Mouse (Mus musculus) stomach, embryonic 14.5 days (tissue): ENCODE data around the gene C7. TPM values are rescaled to one million over a fixed set of nuclear protein-coding genes. Genes with fewer than 3 reads are reported as not detected.

Experiments
- ATAC-seq: fragments of 200-750 bp; cut with Nextera tagmentation; 2 replicates; pipeline ENCODE4 v1.8.0; 2017; ENCODE audit warnings: low read depth, moderate TSS enrichment; ENCODE audit not compliant: insufficient number of reproducible peaks, insufficient read depth, low FRiP score
- H3K27ac ChIP-seq: fragments of 300-500 bp; sonication (generic); 2 replicates; pipeline ENCODE4 v1.5.1; 2014; ENCODE audit warnings: mild to moderate bottlenecking, low read length, moderate library complexity, mixed read lengths
- H3K27me3 ChIP-seq: fragments of 300-500 bp; sonication (generic); 2 replicates; pipeline ENCODE4 v1.6.1; 2014; ENCODE audit warnings: low read length, control low read depth, mixed read lengths; ENCODE audit not compliant: control insufficient read depth, insufficient read depth
- H3K36me3 ChIP-seq: fragments of 300-500 bp; sonication (generic); 2 replicates; pipeline ENCODE4 v1.6.1; 2014; ENCODE audit warnings: mild to moderate bottlenecking, control low read depth, low read length, moderate library complexity, mixed read lengths; ENCODE audit not compliant: control insufficient read depth, insufficient read depth
- H3K4me1 ChIP-seq: fragments of 300-500 bp; sonication (generic); 2 replicates; pipeline ENCODE4 v1.6.1; 2014; ENCODE audit warnings: low read length, control low read depth, mixed read lengths; ENCODE audit not compliant: control insufficient read depth, insufficient read depth
- H3K4me2 ChIP-seq: fragments of 300-500 bp; sonication (generic); replicated peaks from 2 replicates; pipeline ENCODE4 v1.6.1; 2014; ENCODE audit warnings: low read depth, low read length, control low read depth
- H3K4me3 ChIP-seq: fragments of 300-500 bp; sonication (generic); 2 replicates; pipeline ENCODE4 v1.5.1; 2014; ENCODE audit warnings: low read depth, low read length, control low read depth
- H3K9ac ChIP-seq: fragments of 300-500 bp; sonication (generic); replicated peaks from 2 replicates; pipeline ENCODE4 v1.6.1; 2014; ENCODE audit warnings: low read depth, mild to moderate bottlenecking, control low read depth, low read length, moderate library complexity, mixed read lengths
- H3K9me3 ChIP-seq: fragments of 300-500 bp; sonication (generic); 2 replicates; pipeline ENCODE4 v1.6.1; 2016; ENCODE audit warnings: low read depth, low read length, control low read depth; ENCODE audit not compliant: control insufficient read depth
- WGBS: fragments of 180-500 bp; shearing (Covaris S2); extraction: QIAGEN DNeasy Blood & Tissue Kit; methylation state at CpG from one replicate; pipeline ENCODE4 v1.1.7; 2014; 5-methylcytosine and 5-hydroxymethylcytosine counted together
- polyA plus RNA-seq: library from polyadenylated mRNA; unstranded; fragments of >200 nt; fragmentation: Nextera tagmentation; extraction: Ambion mirVana; gene quantifications from 2 replicates; pipeline ENCODE4 v1.2.1, GENCODE M21; 2014

C7 gene
- polyA plus RNA-seq, 1 experiment from 2014 or later, result not detected

DNA sequence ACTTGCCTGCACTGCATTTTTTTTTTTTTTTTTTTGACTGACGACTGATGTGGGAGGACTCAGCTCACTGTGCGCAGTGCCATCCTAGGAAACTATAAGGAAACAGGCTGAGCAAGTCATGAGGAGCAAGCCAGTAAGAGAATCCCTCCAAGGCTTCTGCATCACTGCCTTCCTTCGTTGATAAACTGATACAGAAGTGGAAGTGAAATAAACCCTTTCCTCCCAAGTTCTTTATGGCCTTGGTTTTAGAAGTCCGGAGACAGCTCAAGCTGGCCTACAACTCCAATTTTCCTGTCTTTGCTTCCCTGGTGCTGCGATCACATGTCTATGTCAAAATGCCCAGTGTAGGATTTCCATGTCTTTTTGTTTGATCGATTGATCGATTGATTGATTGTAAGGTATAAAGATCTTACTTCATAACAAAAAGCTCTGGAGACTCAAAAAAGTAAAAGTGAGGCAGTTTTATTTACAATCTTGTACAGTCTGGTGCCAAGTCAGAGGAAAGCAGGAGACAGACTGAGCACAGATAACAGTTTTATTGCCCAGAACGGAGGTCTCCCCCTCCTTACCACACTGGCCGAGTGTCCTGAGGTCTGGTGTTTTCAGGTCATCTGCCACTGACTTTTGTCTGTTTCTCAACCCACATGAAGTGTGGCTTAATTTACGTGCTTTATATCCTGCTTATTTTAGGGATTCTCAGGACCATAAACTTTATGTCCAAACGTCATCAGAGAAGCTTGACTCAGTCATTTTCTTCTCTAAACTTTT is 32.2 kb upstream of the C7 start:
- Histone ChIP-seq H3K27me3 (no peaks in the 10 kb centered on the region), H3K36me3 (no peaks in the 10 kb centered on the region), H3K9ac (no peak overlapping the region), H3K4me3 (no peak overlapping the region), H3K4me2 (no peak overlapping the region), H3K27ac (no peak overlapping the region), H3K9me3 (no peaks in the 10 kb centered on the region), H3K4me1 (no peaks in the 10 kb centered on the region)
- ATAC-seq, result no peak
- WGBS, result 75% methylated on average over 11 of the region's 11 CpGs

DNA sequence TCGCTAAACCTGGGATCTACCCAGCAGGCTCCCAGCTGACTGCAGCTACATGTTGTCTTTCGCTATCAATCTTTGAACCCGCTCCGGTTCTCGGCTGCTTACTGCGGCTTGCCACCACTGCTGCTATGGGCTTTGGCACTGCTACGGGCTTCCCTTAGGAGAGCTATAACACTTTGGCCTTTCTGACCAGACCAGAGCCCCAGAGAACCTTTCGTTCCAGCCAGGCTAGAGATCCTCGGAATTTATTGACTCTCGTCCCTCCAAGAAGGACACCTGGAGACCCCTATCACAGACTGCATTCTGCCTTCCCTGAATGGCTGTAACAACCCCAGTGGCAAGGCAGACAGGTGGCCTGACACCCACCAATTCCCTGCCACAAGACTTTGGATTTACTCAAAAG is 26.6 kb upstream of the C7 start:
- Histone ChIP-seq H3K4me1 (0 out of 2 replicates have a peak, but pooled peaks cover 2% of the 10 kb centered on the region), H3K36me3 (no peaks in the 10 kb centered on the region), H3K27me3 (no peaks in the 10 kb centered on the region), H3K4me2 (no peak overlapping the region), H3K9me3 (no peaks in the 10 kb centered on the region), H3K4me3 (no peak overlapping the region), H3K9ac (no peak overlapping the region), H3K27ac (no peak overlapping the region)
- WGBS, result 93% methylated on average over 10 of the region's 10 CpGs
- no peak for ATAC-seq

DNA sequence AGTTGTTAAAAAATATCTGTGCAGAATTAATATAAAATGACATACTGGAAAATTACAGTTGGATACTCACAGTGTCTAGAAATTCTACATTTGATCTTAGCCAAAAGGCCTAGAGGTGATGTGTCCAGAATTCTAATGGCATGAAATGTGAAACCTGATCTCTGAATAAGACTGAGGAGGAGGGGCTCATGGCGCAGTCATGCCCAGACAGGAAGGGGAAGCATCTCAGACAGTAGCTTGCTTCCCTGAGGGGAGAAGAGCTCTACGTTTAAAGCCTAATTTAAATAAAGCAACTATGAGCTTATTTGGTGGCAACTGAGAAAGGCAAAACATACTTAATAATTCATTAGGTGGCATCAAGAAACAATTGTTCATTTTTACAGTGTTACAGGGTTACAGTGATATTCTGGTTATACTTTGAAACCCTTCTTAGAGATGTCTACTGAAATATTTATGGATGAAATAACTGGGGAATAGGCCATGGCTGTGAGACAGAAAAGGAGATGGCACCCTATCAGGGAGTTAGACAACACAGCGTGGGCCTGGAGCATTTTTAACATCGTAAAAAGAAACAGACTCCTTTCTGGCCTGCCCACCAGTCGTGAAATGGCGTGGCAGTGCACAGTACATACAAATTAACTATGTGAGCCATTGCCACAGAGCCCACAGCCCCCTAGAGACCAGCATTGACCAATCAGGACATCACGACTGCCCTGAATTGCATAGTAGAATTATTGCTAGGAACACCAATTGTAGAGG is 25.5 kb upstream of the C7 start:
- WGBS, result 71% methylated on average over 7 of the region's 7 CpGs
- ATAC-seq, result no peak
- no peaks in the 10 kb centered on the region for H3K9me3 ChIP-seq
- no peaks in the 10 kb centered on the region for H3K27me3 ChIP-seq
- no peak overlapping the region for H3K9ac ChIP-seq
- H3K27ac ChIP-seq, result no peak overlapping the region
- 0 out of 2 replicates have a peak, but pooled peaks cover 2% of the 10 kb centered on the region for H3K4me1 ChIP-seq
- no peaks in the 10 kb centered on the region for H3K36me3 ChIP-seq
- no peak overlapping the region for H3K4me2 ChIP-seq
- no peak overlapping the region for H3K4me3 ChIP-seq

DNA sequence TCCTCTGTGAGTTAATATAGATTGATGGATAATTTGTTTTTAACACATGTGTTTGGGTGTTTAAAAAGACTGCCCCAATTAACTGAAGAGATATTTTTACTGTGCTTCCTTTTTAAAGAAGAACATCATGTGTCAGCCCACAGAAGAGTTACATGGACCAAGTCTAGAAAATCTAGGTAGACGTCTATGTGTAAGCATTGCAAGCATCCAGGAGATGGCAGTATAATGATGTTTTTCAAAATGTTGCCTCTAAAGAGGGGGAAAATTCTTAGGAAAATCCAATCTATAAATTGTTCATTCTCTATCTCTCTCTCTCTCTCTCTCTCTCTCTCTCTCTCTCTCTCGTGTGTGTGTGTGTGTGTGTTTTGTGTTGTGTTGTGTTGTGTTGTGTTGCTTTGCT is 22.6 kb upstream of the C7 start:
- Histone ChIP-seq H3K9ac (no peak overlapping the region), H3K27ac (no peak overlapping the region), H3K4me2 (no peak overlapping the region), H3K27me3 (no peaks in the 10 kb centered on the region), H3K4me3 (no peak overlapping the region), H3K36me3 (no peaks in the 10 kb centered on the region), H3K9me3 (no peaks in the 10 kb centered on the region), H3K4me1 (0 out of 2 replicates have a peak, but pooled peaks cover 2% of the 10 kb centered on the region)
- WGBS, result 16% methylated on average over 2 of the region's 2 CpGs
- ATAC-seq, result no peak

DNA sequence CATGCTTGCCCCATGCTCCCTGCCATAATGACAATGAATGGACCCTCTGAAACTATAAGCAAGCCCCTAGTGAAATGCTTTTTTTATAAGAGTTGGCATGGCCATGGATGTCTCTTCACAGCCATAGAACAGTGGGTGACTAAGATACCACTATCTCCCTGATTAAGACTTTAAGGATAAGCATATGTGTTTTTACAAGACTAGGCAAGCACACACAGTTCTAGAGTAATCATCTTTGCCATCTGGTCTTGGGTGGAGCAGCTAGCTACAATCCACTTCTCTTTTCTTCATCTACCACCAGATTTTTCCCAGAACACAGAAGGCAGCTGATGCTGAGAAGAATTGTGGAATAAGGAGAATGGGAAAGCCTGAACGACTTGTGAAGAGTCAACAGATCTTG is 17.7 kb upstream of the C7 start:
- Histone ChIP-seq H3K9me3 (no peaks in the 10 kb centered on the region), H3K36me3 (no peaks in the 10 kb centered on the region), H3K4me1 (no peaks in the 10 kb centered on the region), H3K27ac (no peak overlapping the region), H3K4me2 (no peak overlapping the region), H3K4me3 (no peak overlapping the region), H3K9ac (no peak overlapping the region), H3K27me3 (no peaks in the 10 kb centered on the region)
- WGBS, result 68% methylated on average over 1 of the region's 1 CpGs
- ATAC-seq, result no peak

DNA sequence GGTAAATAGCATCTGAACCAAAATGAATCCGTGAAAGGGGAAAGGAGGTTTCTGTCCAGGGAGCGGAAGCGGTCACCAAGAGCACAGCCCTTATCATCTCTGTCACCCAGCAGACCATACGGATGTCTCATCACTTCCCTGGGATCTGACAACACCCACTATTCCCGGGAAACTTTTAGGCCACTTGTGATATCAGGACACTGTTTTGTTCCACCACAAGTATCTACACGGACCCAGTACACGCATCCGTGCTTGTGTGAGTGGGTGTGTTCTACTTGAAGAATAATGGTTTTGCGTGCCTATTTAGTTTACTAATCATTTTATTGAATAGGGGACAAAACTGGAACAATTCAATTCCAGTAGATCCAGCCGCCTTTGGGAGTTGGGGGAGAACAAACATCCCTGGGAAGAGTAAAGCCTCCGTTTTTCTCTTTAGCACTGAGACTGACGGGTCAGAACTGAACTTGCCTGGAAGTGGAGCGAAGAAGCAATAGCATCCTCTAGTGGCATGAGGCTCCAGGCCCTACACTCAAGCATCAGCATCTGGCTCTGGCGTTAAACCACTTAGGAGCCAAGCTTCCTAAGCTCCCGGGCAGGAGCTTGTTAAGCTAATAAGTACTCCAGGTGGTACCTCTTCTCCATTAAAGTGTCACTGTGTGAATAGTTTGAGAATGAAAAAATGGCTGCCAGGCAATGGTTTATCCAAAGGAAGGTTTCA is 5.4 kb upstream of the C7 start:
- Histone ChIP-seq H3K9me3 (no peaks in the 10 kb centered on the region), H3K9ac (no peak overlapping the region), H3K4me1 (no peaks in the 10 kb centered on the region), H3K4me2 (no peak overlapping the region), H3K36me3 (no peaks in the 10 kb centered on the region), H3K4me3 (no peak overlapping the region), H3K27me3 (no peaks in the 10 kb centered on the region), H3K27ac (no peak overlapping the region)
- ATAC-seq, result no peak
- 58% methylated on average over 15 of the region's 15 CpGs for WGBS

DNA sequence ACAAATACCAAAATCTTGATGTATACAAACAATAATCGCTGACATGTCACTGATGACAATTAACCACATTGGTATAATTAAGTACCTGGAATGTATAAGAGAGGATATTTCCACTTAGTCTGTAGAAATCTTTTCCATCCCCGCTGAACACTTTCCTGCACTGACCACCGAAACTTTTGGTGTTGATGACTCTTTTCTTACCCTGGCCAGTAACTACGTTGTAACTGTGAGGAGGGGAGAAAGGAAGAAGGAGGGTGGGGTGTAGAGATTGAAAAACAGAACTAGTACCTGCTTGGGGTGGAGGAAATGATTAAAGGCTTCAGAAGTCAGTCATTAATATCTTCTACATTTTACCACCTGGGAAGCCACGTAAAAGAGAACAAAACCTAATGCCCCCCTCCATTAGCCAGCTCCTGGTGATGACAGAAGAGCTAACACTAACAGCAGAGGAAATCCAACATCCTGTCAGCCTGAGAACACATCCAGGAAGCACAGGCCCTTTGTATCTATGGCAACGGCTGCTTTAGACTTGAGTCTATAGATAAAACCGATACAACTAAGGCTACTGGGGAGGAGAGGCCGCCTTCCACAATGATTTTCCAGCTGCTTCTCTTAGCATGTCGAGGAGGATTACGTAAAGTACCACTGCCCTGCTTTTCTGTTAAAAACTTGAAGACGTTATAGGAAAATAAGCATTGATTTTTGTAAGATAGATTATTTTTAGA is 17.8 kb downstream of the C7 start:
- Histone ChIP-seq H3K4me3 (no peak overlapping the region), H3K9me3 (no peaks in the 10 kb centered on the region), H3K9ac (no peak overlapping the region), H3K27ac (no peak overlapping the region), H3K4me2 (0 out of 2 replicates have a peak overlapping the region, but pooled peaks have one; percentile 5), H3K36me3 (no peaks in the 10 kb centered on the region), H3K4me1 (0 out of 2 replicates have a peak, but pooled peaks cover 2% of the 10 kb centered on the region), H3K27me3 (no peaks in the 10 kb centered on the region)
- WGBS, result 29% methylated on average over 11 of the region's 11 CpGs
- ATAC-seq, result no peak

DNA sequence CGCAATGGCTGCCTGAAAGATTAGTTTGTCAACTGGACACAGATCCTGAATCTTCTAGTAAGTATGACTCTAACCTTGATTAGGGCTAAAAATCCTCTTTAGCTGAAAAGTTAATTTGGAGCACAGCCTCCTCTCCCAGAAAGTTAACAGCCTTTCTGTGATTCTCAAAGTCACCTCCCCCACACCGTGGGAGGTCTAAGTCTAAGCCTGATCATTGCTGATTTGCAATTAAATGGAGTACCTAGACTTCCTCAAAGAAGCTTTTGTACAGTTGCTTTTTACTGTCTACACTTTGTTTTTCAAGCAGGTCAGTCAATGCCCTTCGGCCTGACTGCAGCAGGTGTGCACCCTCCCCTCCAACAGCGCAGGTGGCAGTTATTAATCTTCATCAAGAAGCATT is 34.3 kb downstream of the C7 start:
- 81% methylated on average over 4 of the region's 4 CpGs for WGBS
- no peak overlapping the region for H3K27ac ChIP-seq
- H3K4me3 ChIP-seq, result no peak overlapping the region
- H3K4me1 ChIP-seq, result no peaks in the 10 kb centered on the region
- H3K9me3 ChIP-seq, result no peaks in the 10 kb centered on the region
- H3K9ac ChIP-seq, result no peak overlapping the region
- no peak for ATAC-seq
- no peaks in the 10 kb centered on the region for H3K27me3 ChIP-seq
- H3K4me2 ChIP-seq, result no peak overlapping the region
- no peaks in the 10 kb centered on the region for H3K36me3 ChIP-seq
